Mouse (Mus musculus): ENCODE data around the gene Parp16.

- no peak for TF ChIP-seq POLR2AphosphoS2 (IDR thresholded peaks at IDR 0.05; ENCODE audit: low read depth, low read length)
- TF ChIP-seq EP300 (IDR thresholded peaks at IDR 0.05; ENCODE audit: low read length): no peak
- no peak for TF ChIP-seq CTCF (conservative IDR thresholded peaks at IDR 0.05 in 1 of 2, IDR thresholded peaks at IDR 0.05 in 1 of 2; ENCODE audit: low read depth in 2 of 2, low read length in 2 of 2)
- TF ChIP-seq JUND (conservative IDR thresholded peaks at IDR 0.05; ENCODE audit: low read depth, low read length): no peak
- no peak for TF ChIP-seq ZC3H11A (IDR thresholded peaks at IDR 0.05; ENCODE audit: low read depth, low read length)
- TF ChIP-seq NRF1 (IDR thresholded peaks at IDR 0.05; ENCODE audit: low read depth, low read length): no peak
- no peak for TF ChIP-seq TCF12 (IDR thresholded peaks at IDR 0.05; ENCODE audit: low read depth, low read length)
- TF ChIP-seq ZMIZ1 (IDR thresholded peaks at IDR 0.05; ENCODE audit: low read depth, low read length): no peak
- TF ChIP-seq MAX (IDR thresholded peaks at IDR 0.05; ENCODE audit: low read length): no peak
- TF ChIP-seq POLR2A (IDR thresholded peaks at IDR 0.05; ENCODE audit: low read depth, low read length): no peak
- no peak for TF ChIP-seq NELFE (IDR thresholded peaks at IDR 0.05; ENCODE audit: low read depth, low read length)
- no peak for TF ChIP-seq UBTF (IDR thresholded peaks at IDR 0.05; ENCODE audit: low read depth, low read length)
- TF ChIP-seq ZNF384 (IDR thresholded peaks at IDR 0.05; ENCODE audit: low read depth, low read length): no peak
Observed at GRCm38 (mm10) chr9:65239176-65239575, 44.0 kb downstream of the Parp16 start.
